Mouse (Mus musculus) spleen, adult 18-20 months (tissue): Measurements from ENCODE around the gene Dgkh.

Source experiments
- DNase-seq, 2 experiments: peaks; one replicate each; pipeline ENCODE4 v3.0.0; 2022; ENCODE audit warnings: mixed read lengths in 2 of 2

Dgkh gene

GRCm38 (mm10) chr14:78716035-78716434, 16.5 kb downstream of the Dgkh start:
- DNase-seq, result no peak

GRCm38 (mm10) chr14:78712565-78713148, 19.9 kb downstream of the Dgkh start:
- DNase-seq, result peak in 1 of 2 experiments; percentile 4

- DNase-seq, result no peak
Measured at GRCm38 (mm10) chr14:78710647-78711046, 21.9 kb downstream of the Dgkh start.

GRCm38 (mm10) chr14:78705616-78706015, 27.0 kb downstream of the Dgkh start:
- no peak for DNase-seq

- no peak for DNase-seq
Measured at GRCm38 (mm10) chr14:78703989-78704388, 28.6 kb downstream of the Dgkh start.

- DNase-seq, result no peak
Measured at GRCm38 (mm10) chr14:78703361-78703760, 29.2 kb downstream of the Dgkh start.

GRCm38 (mm10) chr14:78702048-78702447, 30.5 kb downstream of the Dgkh start:
- DNase-seq, result no peak

- DNase-seq, result no peak
Measured at GRCm38 (mm10) chr14:78701501-78701900, 31.1 kb downstream of the Dgkh start.

GRCm38 (mm10) chr14:78701087-78701486, 31.5 kb downstream of the Dgkh start:
- no peak for DNase-seq

- DNase-seq, result no peak
Measured at GRCm38 (mm10) chr14:78699634-78700033, 32.9 kb downstream of the Dgkh start.

GRCm38 (mm10) chr14:78699196-78699595, 33.4 kb downstream of the Dgkh start:
- DNase-seq, result no peak

GRCm38 (mm10) chr14:78694121-78694520, 38.5 kb downstream of the Dgkh start:
- no peak for DNase-seq

- DNase-seq, result no peak
Measured at GRCm38 (mm10) chr14:78692602-78693001, 40.0 kb downstream of the Dgkh start.

- no peak for DNase-seq
Measured at GRCm38 (mm10) chr14:78691926-78692487, 40.6 kb downstream of the Dgkh start.

- DNase-seq, result no peak
Measured at GRCm38 (mm10) chr14:78690883-78691282, 41.7 kb downstream of the Dgkh start.

- DNase-seq, result no peak
Measured at GRCm38 (mm10) chr14:78690387-78690786, 42.2 kb downstream of the Dgkh start.

GRCm38 (mm10) chr14:78689950-78690349, 42.6 kb downstream of the Dgkh start:
- no peak for DNase-seq

GRCm38 (mm10) chr14:78687716-78688115, 44.9 kb downstream of the Dgkh start:
- DNase-seq, result no peak

- DNase-seq, result no peak
Measured at GRCm38 (mm10) chr14:78686701-78687100, 45.9 kb downstream of the Dgkh start.

- DNase-seq, result no peak
Measured at GRCm38 (mm10) chr14:78684171-78684570, 48.4 kb downstream of the Dgkh start.

GRCm38 (mm10) chr14:78678981-78679380, 53.6 kb downstream of the Dgkh start:
- DNase-seq, result no peak

GRCm38 (mm10) chr14:78677852-78678588, 54.6 kb downstream of the Dgkh start:
- DNase-seq, result no peak

- DNase-seq, result no peak
Measured at GRCm38 (mm10) chr14:78676457-78676856, 56.1 kb downstream of the Dgkh start.

- DNase-seq, result no peak
Measured at GRCm38 (mm10) chr14:78674606-78675005, 58.0 kb downstream of the Dgkh start.
